Mouse (Mus musculus): ENCODE measurements around the gene S100a16. TPM values are rescaled to one million over a fixed set of nuclear protein-coding genes. Genes with fewer than 3 reads are reported as not detected.

Gene S100a16
- polyA plus RNA-seq, 1 experiment from 2014 or later = 41.3 TPM

- H3K27me3 ChIP-seq (ENCODE audit: insufficient read depth, low read length) = no peaks in the 10 kb centered on the region
- H3K4me1 ChIP-seq (ENCODE audit: insufficient read depth) = 0 out of 2 replicates have a peak, but pooled peaks cover 3% of the 10 kb centered on the region
- DNase-seq = no peak
- H3K4me2 ChIP-seq (ENCODE audit: low read depth, low read length) = no peak overlapping the region
- WGBS (ENCODE audit: insufficient replicate concordance) = 95% methylated on average over 7 of the region's 7 CpGs
- H3K36me3 ChIP-seq (replicated peaks; ENCODE audit: insufficient read depth, low read length) = peaks cover 48% of the 10 kb centered on the region
- H3K9ac ChIP-seq (replicated peaks) = no peak overlapping the region
- no peak overlapping the region for H3K4me3 ChIP-seq (ENCODE audit: low read depth, low read length)
- no peak for ATAC-seq
- H3K27ac ChIP-seq (ENCODE audit: low read depth) = no peak overlapping the region
- H3K9me3 ChIP-seq (ENCODE audit: low read length) = no peaks in the 10 kb centered on the region
- TF ChIP-seq CTCF (IDR thresholded peaks at IDR 0.05; ENCODE audit: low read depth) (no peak), EP300 (IDR thresholded peaks at IDR 0.05; ENCODE audit: low read depth) (no peak)
Measured at GRCm38 (mm10) chr3:90495850-90496525, 41.1 kb upstream of the S100a16 start.

GRCm38 (mm10) chr3:90497597-90497996 is 39.5 kb upstream of the S100a16 start:
- Histone ChIP-seq H3K9me3 (ENCODE audit: low read length) (no peaks in the 10 kb centered on the region), H3K4me2 (ENCODE audit: low read depth, low read length) (no peak overlapping the region), H3K4me3 (ENCODE audit: low read depth, low read length) (no peak overlapping the region), H3K9ac (replicated peaks) (no peak overlapping the region), H3K27me3 (ENCODE audit: insufficient read depth, low read length) (no peaks in the 10 kb centered on the region), H3K4me1 (ENCODE audit: insufficient read depth) (0 out of 2 replicates have a peak, but pooled peaks cover 3% of the 10 kb centered on the region), H3K27ac (ENCODE audit: low read depth) (no peak overlapping the region), H3K36me3 (replicated peaks; ENCODE audit: insufficient read depth, low read length) (peaks cover 63% of the 10 kb centered on the region)
- TF ChIP-seq CTCF (IDR thresholded peaks at IDR 0.05; ENCODE audit: low read depth) (no peak), EP300 (IDR thresholded peaks at IDR 0.05; ENCODE audit: low read depth) (no peak)
- no peak for DNase-seq
- ATAC-seq = no peak

- Histone ChIP-seq H3K27ac (ENCODE audit: low read depth) (no peak overlapping the region), H3K4me2 (ENCODE audit: low read depth, low read length) (no peak overlapping the region), H3K4me3 (ENCODE audit: low read depth, low read length) (no peak overlapping the region), H3K27me3 (ENCODE audit: insufficient read depth, low read length) (no peaks in the 10 kb centered on the region), H3K36me3 (replicated peaks; ENCODE audit: insufficient read depth, low read length) (peaks cover 75% of the 10 kb centered on the region), H3K9ac (replicated peaks) (no peak overlapping the region), H3K4me1 (ENCODE audit: insufficient read depth) (peaks cover 8% of the 10 kb centered on the region), H3K9me3 (ENCODE audit: low read length) (no peaks in the 10 kb centered on the region)
- 88% methylated on average over 4 of the region's 4 CpGs for WGBS (ENCODE audit: insufficient replicate concordance)
- ATAC-seq (no peak), DNase-seq (no peak)
- TF ChIP-seq EP300 (IDR thresholded peaks at IDR 0.05; ENCODE audit: low read depth) (no peak), CTCF (IDR thresholded peaks at IDR 0.05; ENCODE audit: low read depth) (no peak)
Measured at GRCm38 (mm10) chr3:90503444-90503843, 33.6 kb upstream of the S100a16 start.

- Histone ChIP-seq H3K4me3 (ENCODE audit: low read depth, low read length) (no peak overlapping the region), H3K4me1 (ENCODE audit: insufficient read depth) (peaks cover 8% of the 10 kb centered on the region), H3K9ac (replicated peaks) (no peak overlapping the region), H3K27me3 (ENCODE audit: insufficient read depth, low read length) (no peaks in the 10 kb centered on the region), H3K27ac (ENCODE audit: low read depth) (no peak overlapping the region), H3K36me3 (replicated peaks; ENCODE audit: insufficient read depth, low read length) (peaks cover 67% of the 10 kb centered on the region), H3K4me2 (ENCODE audit: low read depth, low read length) (no peak overlapping the region), H3K9me3 (ENCODE audit: low read length) (no peaks in the 10 kb centered on the region)
- 91% methylated on average over 5 of the region's 5 CpGs for WGBS (ENCODE audit: insufficient replicate concordance)
- ATAC-seq = no peak
- TF ChIP-seq EP300 (IDR thresholded peaks at IDR 0.05; ENCODE audit: low read depth) (no peak), CTCF (IDR thresholded peaks at IDR 0.05; ENCODE audit: low read depth) (no peak)
- no peak for DNase-seq
Measured at GRCm38 (mm10) chr3:90505216-90505615, 31.8 kb upstream of the S100a16 start.

- H3K4me2 ChIP-seq (ENCODE audit: low read depth, low read length) = no peak overlapping the region
- H3K4me3 ChIP-seq (ENCODE audit: low read depth, low read length) = no peak overlapping the region
- DNase-seq (no peak), ATAC-seq (no peak)
- H3K36me3 ChIP-seq (replicated peaks; ENCODE audit: insufficient read depth, low read length) = peaks cover 63% of the 10 kb centered on the region
- no peak overlapping the region for H3K9ac ChIP-seq (replicated peaks)
- no peaks in the 10 kb centered on the region for H3K27me3 ChIP-seq (ENCODE audit: insufficient read depth, low read length)
- H3K9me3 ChIP-seq (ENCODE audit: low read length) = no peaks in the 10 kb centered on the region
- no peak overlapping the region for H3K27ac ChIP-seq (ENCODE audit: low read depth)
- no peak for TF ChIP-seq EP300 (IDR thresholded peaks at IDR 0.05; ENCODE audit: low read depth)
- TF ChIP-seq CTCF (IDR thresholded peaks at IDR 0.05; ENCODE audit: low read depth) = no peak
- WGBS (ENCODE audit: insufficient replicate concordance) = 78% methylated on average over 3 of the region's 3 CpGs
- peaks cover 8% of the 10 kb centered on the region for H3K4me1 ChIP-seq (ENCODE audit: insufficient read depth)
Measured at GRCm38 (mm10) chr3:90506362-90506761, 30.7 kb upstream of the S100a16 start.

- Histone ChIP-seq H3K4me2 (ENCODE audit: low read depth, low read length) (peak overlapping the region; percentile 79), H3K27me3 (ENCODE audit: insufficient read depth, low read length) (no peaks in the 10 kb centered on the region), H3K27ac (ENCODE audit: low read depth) (peak overlapping the region; percentile 99), H3K9ac (replicated peaks) (peak overlapping the region; percentile 99), H3K4me3 (ENCODE audit: low read depth, low read length) (peak overlapping the region; percentile 96), H3K36me3 (replicated peaks; ENCODE audit: insufficient read depth, low read length) (peaks cover 45% of the 10 kb centered on the region), H3K9me3 (ENCODE audit: low read length) (no peaks in the 10 kb centered on the region), H3K4me1 (ENCODE audit: insufficient read depth) (peaks cover 9% of the 10 kb centered on the region)
- TF ChIP-seq EP300 (IDR thresholded peaks at IDR 0.05; ENCODE audit: low read depth) (no peak), CTCF (IDR thresholded peaks at IDR 0.05; ENCODE audit: low read depth) (no peak; the same call in 1 of the 2 replicates)
- 1% methylated on average over 20 of the region's 20 CpGs for WGBS (ENCODE audit: insufficient replicate concordance)
- ATAC-seq = no peak
- no peak for DNase-seq
Measured at GRCm38 (mm10) chr3:90508287-90508949, 28.6 kb upstream of the S100a16 start.
